Mouse (Mus musculus) midbrain, embryonic 12.5 days (tissue): ENCODE results near the gene B3gat2. TPM values are rescaled to one million over a fixed set of nuclear protein-coding genes. Genes with fewer than 3 reads are reported as not detected.

Experiments
- ATAC-seq: fragments of 200-750 bp; cut with Nextera tagmentation; 2 replicates; pipeline ENCODE4 v1.8.0; 2017; ENCODE audit warnings: low read depth, moderate TSS enrichment, moderate library complexity; ENCODE audit not compliant: low FRiP score
- H3K27ac ChIP-seq: fragments of 300-500 bp; sonication (generic); replicated peaks from 2 replicates; pipeline ENCODE4 v1.5.1; 2016; ENCODE audit warnings: mild to moderate bottlenecking
- H3K27me3 ChIP-seq: fragments of 300-500 bp; sonication (generic); 2 replicates; pipeline ENCODE4 v1.6.1; 2016; ENCODE audit warnings: mild to moderate bottlenecking
- H3K36me3 ChIP-seq: fragments of 300-500 bp; sonication (generic); 2 replicates; pipeline ENCODE4 v1.6.1; 2016
- H3K4me1 ChIP-seq: fragments of 300-500 bp; sonication (generic); 2 replicates; pipeline ENCODE4 v1.6.1; 2016
- H3K4me2 ChIP-seq: fragments of 300-500 bp; sonication (generic); replicated peaks from 2 replicates; pipeline ENCODE4 v1.6.1; 2016; ENCODE audit warnings: mild to moderate bottlenecking, moderate library complexity
- H3K4me3 ChIP-seq: fragments of 300-500 bp; sonication (generic); 2 replicates; pipeline ENCODE4 v1.5.1; 2016; ENCODE audit warnings: mild to moderate bottlenecking
- H3K9ac ChIP-seq: fragments of 300-500 bp; sonication (generic); replicated peaks from 2 replicates; pipeline ENCODE4 v1.6.1; 2016; ENCODE audit warnings: mild to moderate bottlenecking, moderate library complexity
- H3K9me3 ChIP-seq: fragments of 300-500 bp; sonication (generic); 2 replicates; pipeline ENCODE4 v1.6.1; 2016; ENCODE audit warnings: mild to moderate bottlenecking
- WGBS: fragments of 180-500 bp; shearing (Covaris S2); methylation state at CpG from one replicate; pipeline ENCODE4 v1.1.7; 2016; 5-methylcytosine and 5-hydroxymethylcytosine counted together
- polyA plus RNA-seq: library from polyadenylated mRNA; unstranded; fragments of >200 nt; fragmentation: Nextera tagmentation; extraction: Ambion mirVana; gene quantifications from 2 replicates; pipeline ENCODE4 v1.2.1, GENCODE M21; 2016

B3gat2 gene
- polyA plus RNA-seq, 1 experiment from 2014 or later: 2.1 TPM

- Histone ChIP-seq H3K36me3 (peaks cover 26% of the 10 kb centered on the region), H3K9ac (no peak overlapping the region), H3K4me2 (no peak overlapping the region), H3K27ac (no peak overlapping the region), H3K4me1 (no peaks in the 10 kb centered on the region), H3K4me3 (no peak overlapping the region), H3K9me3 (no peaks in the 10 kb centered on the region), H3K27me3 (no peaks in the 10 kb centered on the region)
- no peak for ATAC-seq
Observed at GRCm38 (mm10) chr1:23840924-23841323, 79.4 kb downstream of the B3gat2 start.

- 75% methylated on average over 3 of the region's 3 CpGs for WGBS
- Histone ChIP-seq H3K4me2 (no peak overlapping the region), H3K27me3 (no peaks in the 10 kb centered on the region), H3K9ac (no peak overlapping the region), H3K4me3 (no peak overlapping the region), H3K36me3 (peaks cover 35% of the 10 kb centered on the region), H3K27ac (no peak overlapping the region), H3K9me3 (no peaks in the 10 kb centered on the region), H3K4me1 (no peaks in the 10 kb centered on the region)
- ATAC-seq: no peak
Observed at GRCm38 (mm10) chr1:23842629-23843028, 81.1 kb downstream of the B3gat2 start.

- 90% methylated on average over 7 of the region's 7 CpGs for WGBS
- Histone ChIP-seq H3K27me3 (no peaks in the 10 kb centered on the region), H3K9me3 (no peaks in the 10 kb centered on the region), H3K27ac (no peak overlapping the region), H3K4me2 (no peak overlapping the region), H3K4me3 (no peak overlapping the region), H3K9ac (no peak overlapping the region), H3K4me1 (no peaks in the 10 kb centered on the region), H3K36me3 (peaks cover 44% of the 10 kb centered on the region)
- ATAC-seq: no peak
Observed at GRCm38 (mm10) chr1:23843790-23844189, 82.2 kb downstream of the B3gat2 start.

GRCm38 (mm10) chr1:23845007-23845406 lies 83.5 kb downstream of the B3gat2 start:
- no peak overlapping the region for H3K4me2 ChIP-seq
- no peak overlapping the region for H3K9ac ChIP-seq
- no peak overlapping the region for H3K27ac ChIP-seq
- ATAC-seq: no peak
- 95% methylated on average over 10 of the region's 10 CpGs for WGBS
- H3K4me1 ChIP-seq: no peaks in the 10 kb centered on the region
- H3K36me3 ChIP-seq: peaks cover 48% of the 10 kb centered on the region
- no peak overlapping the region for H3K4me3 ChIP-seq
- no peaks in the 10 kb centered on the region for H3K9me3 ChIP-seq
- H3K27me3 ChIP-seq: no peaks in the 10 kb centered on the region

- Histone ChIP-seq H3K9me3 (no peaks in the 10 kb centered on the region), H3K4me3 (no peak overlapping the region), H3K4me1 (no peaks in the 10 kb centered on the region), H3K27ac (no peak overlapping the region), H3K36me3 (peaks cover 52% of the 10 kb centered on the region), H3K27me3 (no peaks in the 10 kb centered on the region), H3K9ac (no peak overlapping the region), H3K4me2 (no peak overlapping the region)
- WGBS: 80% methylated on average over 10 of the region's 10 CpGs
- no peak for ATAC-seq
Observed at GRCm38 (mm10) chr1:23846044-23846680, 84.6 kb downstream of the B3gat2 start.

GRCm38 (mm10) chr1:23855623-23856022 lies 94.1 kb downstream of the B3gat2 start:
- H3K27ac ChIP-seq: no peak overlapping the region
- H3K4me3 ChIP-seq: no peak overlapping the region
- ATAC-seq: no peak
- H3K36me3 ChIP-seq: peaks cover 21% of the 10 kb centered on the region
- H3K27me3 ChIP-seq: no peaks in the 10 kb centered on the region
- H3K4me1 ChIP-seq: no peaks in the 10 kb centered on the region
- no peak overlapping the region for H3K9ac ChIP-seq
- H3K9me3 ChIP-seq: no peaks in the 10 kb centered on the region
- WGBS: 93% methylated on average over 3 of the region's 3 CpGs
- no peak overlapping the region for H3K4me2 ChIP-seq

- no peaks in the 10 kb centered on the region for H3K4me1 ChIP-seq
- H3K27me3 ChIP-seq: no peaks in the 10 kb centered on the region
- 88% methylated on average over 2 of the region's 2 CpGs for WGBS
- H3K4me3 ChIP-seq: no peak overlapping the region
- H3K9ac ChIP-seq: no peak overlapping the region
- no peaks in the 10 kb centered on the region for H3K9me3 ChIP-seq
- no peak overlapping the region for H3K27ac ChIP-seq
- no peak overlapping the region for H3K4me2 ChIP-seq
- H3K36me3 ChIP-seq: peaks cover 18% of the 10 kb centered on the region
- no peak for ATAC-seq
Observed at GRCm38 (mm10) chr1:23860944-23861343, 99.4 kb downstream of the B3gat2 start.

GRCm38 (mm10) chr1:23865566-23865965 lies 104.0 kb downstream of the B3gat2 start:
- H3K4me1 ChIP-seq: no peaks in the 10 kb centered on the region
- H3K36me3 ChIP-seq: peaks cover 8% of the 10 kb centered on the region; the same call in 1 of the 2 replicates
- 95% methylated on average over 7 of the region's 7 CpGs for WGBS
- H3K4me3 ChIP-seq: no peak overlapping the region
- H3K27me3 ChIP-seq: no peaks in the 10 kb centered on the region
- no peak overlapping the region for H3K9ac ChIP-seq
- no peak overlapping the region for H3K27ac ChIP-seq
- no peak overlapping the region for H3K4me2 ChIP-seq
- ATAC-seq: no peak
- H3K9me3 ChIP-seq: no peaks in the 10 kb centered on the region

GRCm38 (mm10) chr1:23867350-23867862 lies 105.9 kb downstream of the B3gat2 start:
- 61% methylated on average over 2 of the region's 2 CpGs for WGBS
- Histone ChIP-seq H3K9me3 (no peaks in the 10 kb centered on the region), H3K9ac (no peak overlapping the region), H3K4me2 (no peak overlapping the region), H3K36me3 (peaks cover 8% of the 10 kb centered on the region; the same call in 1 of the 2 replicates), H3K4me3 (no peak overlapping the region), H3K4me1 (no peaks in the 10 kb centered on the region), H3K27ac (no peak overlapping the region), H3K27me3 (no peaks in the 10 kb centered on the region)
- no peak for ATAC-seq

- Histone ChIP-seq H3K9me3 (no peaks in the 10 kb centered on the region), H3K36me3 (peaks cover 11% of the 10 kb centered on the region; the same call in 1 of the 2 replicates), H3K9ac (no peak overlapping the region), H3K27me3 (no peaks in the 10 kb centered on the region), H3K27ac (no peak overlapping the region), H3K4me2 (no peak overlapping the region), H3K4me3 (no peak overlapping the region), H3K4me1 (no peaks in the 10 kb centered on the region)
- WGBS: 94% methylated on average over 1 of the region's 1 CpGs
- ATAC-seq: no peak
Observed at GRCm38 (mm10) chr1:23872194-23872593, 110.6 kb downstream of the B3gat2 start.

GRCm38 (mm10) chr1:23882681-23883080 lies 121.1 kb downstream of the B3gat2 start:
- Histone ChIP-seq H3K36me3 (no peaks in the 10 kb centered on the region), H3K9me3 (no peaks in the 10 kb centered on the region), H3K27ac (no peak overlapping the region), H3K4me1 (no peaks in the 10 kb centered on the region), H3K4me3 (no peak overlapping the region), H3K27me3 (no peaks in the 10 kb centered on the region), H3K9ac (no peak overlapping the region), H3K4me2 (no peak overlapping the region)
- no peak for ATAC-seq
- WGBS: 91% methylated on average over 1 of the region's 1 CpGs

- Histone ChIP-seq H3K27ac (no peak overlapping the region), H3K9me3 (no peaks in the 10 kb centered on the region), H3K4me1 (no peaks in the 10 kb centered on the region), H3K27me3 (no peaks in the 10 kb centered on the region), H3K9ac (no peak overlapping the region), H3K4me3 (no peak overlapping the region), H3K36me3 (no peaks in the 10 kb centered on the region), H3K4me2 (no peak overlapping the region)
- ATAC-seq: no peak
- WGBS: 95% methylated on average over 2 of the region's 2 CpGs
Observed at GRCm38 (mm10) chr1:23884087-23884668, 122.6 kb downstream of the B3gat2 start.
